Mouse (Mus musculus): Measurements from ENCODE around the gene Dkk3. TPM values are rescaled to one million over a fixed set of nuclear protein-coding genes. Genes with fewer than 3 reads are reported as not detected.

Gene Dkk3
- total RNA-seq, 1 experiment, result 8.6 TPM

GRCm38 (mm10) chr7:112202843-112203242 is 44.0 kb upstream of the Dkk3 start:
- Histone ChIP-seq H3K36me3 (ENCODE audit: control insufficient read depth, insufficient read depth, low read length, poor library complexity, severe bottlenecking) (no peaks in the 10 kb centered on the region), H3K9me3 (ENCODE audit: control insufficient read depth, insufficient read depth, low read depth, low read length) (no peaks in the 10 kb centered on the region), H3K9ac (ENCODE audit: insufficient read depth, low read depth, low read length, poor library complexity, severe bottlenecking) (no peak overlapping the region), H3K4me3 (ENCODE audit: insufficient read depth in 1 of 2, low read depth in 1 of 2, low read length in 2 of 2, poor library complexity in 1 of 2, severe bottlenecking in 1 of 2) (no peak overlapping the region), H3K27ac (ENCODE audit: insufficient read depth, low read depth, low read length, poor library complexity, severe bottlenecking) (no peak overlapping the region), H3K4me1 (ENCODE audit: control insufficient read depth in 2 of 2, insufficient read depth in 2 of 2, low read length in 2 of 2, poor library complexity in 1 of 2) (no peaks in the 10 kb centered on the region)
- TF ChIP-seq MAFK (IDR thresholded peaks at IDR 0.05; ENCODE audit: insufficient read depth, low read depth, low read length) (no peak), ZC3H11A (IDR thresholded peaks at IDR 0.05; ENCODE audit: borderline replicate concordance, low read depth, low read length) (no peak), CHD2 (IDR thresholded peaks at IDR 0.05; ENCODE audit: low read depth, low read length) (no peak), ZNF384 (IDR thresholded peaks at IDR 0.05; ENCODE audit: low read depth, low read length) (no peak), HCFC1 (IDR thresholded peaks at IDR 0.05; ENCODE audit: borderline replicate concordance, insufficient read depth, low read length) (no peak)
- DNase-seq (ENCODE audit: low read depth, low spot score), result no peak
- in situ Hi-C loops (cut with MboI; ENCODE audit: low sequenced_read_pairs in 2 of 2, unreplicated experiment in 2 of 2), result no loop called here

- Histone ChIP-seq H3K36me3 (ENCODE audit: control insufficient read depth, insufficient read depth, low read length, poor library complexity, severe bottlenecking) (no peaks in the 10 kb centered on the region), H3K4me1 (ENCODE audit: control insufficient read depth in 2 of 2, insufficient read depth in 2 of 2, low read length in 2 of 2, poor library complexity in 1 of 2) (no peaks in the 10 kb centered on the region), H3K27ac (ENCODE audit: insufficient read depth, low read depth, low read length, poor library complexity, severe bottlenecking) (no peak overlapping the region), H3K4me3 (ENCODE audit: insufficient read depth in 1 of 2, low read depth in 1 of 2, low read length in 2 of 2, poor library complexity in 1 of 2, severe bottlenecking in 1 of 2) (no peak overlapping the region), H3K9ac (ENCODE audit: insufficient read depth, low read depth, low read length, poor library complexity, severe bottlenecking) (no peak overlapping the region), H3K9me3 (ENCODE audit: control insufficient read depth, insufficient read depth, low read depth, low read length) (no peaks in the 10 kb centered on the region)
- no peak for DNase-seq (ENCODE audit: low read depth, low spot score)
- TF ChIP-seq HCFC1 (IDR thresholded peaks at IDR 0.05; ENCODE audit: borderline replicate concordance, insufficient read depth, low read length) (no peak), MAFK (IDR thresholded peaks at IDR 0.05; ENCODE audit: insufficient read depth, low read depth, low read length) (no peak), ZNF384 (IDR thresholded peaks at IDR 0.05; ENCODE audit: low read depth, low read length) (no peak), CHD2 (IDR thresholded peaks at IDR 0.05; ENCODE audit: low read depth, low read length) (no peak), ZC3H11A (IDR thresholded peaks at IDR 0.05; ENCODE audit: borderline replicate concordance, low read depth, low read length) (no peak)
- in situ Hi-C loops (cut with MboI; ENCODE audit: low sequenced_read_pairs in 2 of 2, unreplicated experiment in 2 of 2), result no loop called here
These were observed 43.3 kb upstream of the Dkk3 start for GRCm38 (mm10) chr7:112202194-112202593.

- DNase-seq (ENCODE audit: low read depth, low spot score), result no peak
- in situ Hi-C loops (cut with MboI; ENCODE audit: low sequenced_read_pairs in 2 of 2, unreplicated experiment in 2 of 2), result no loop called here
- Histone ChIP-seq H3K9ac (ENCODE audit: insufficient read depth, low read depth, low read length, poor library complexity, severe bottlenecking) (no peak overlapping the region), H3K4me3 (ENCODE audit: insufficient read depth in 1 of 2, low read depth in 1 of 2, low read length in 2 of 2, poor library complexity in 1 of 2, severe bottlenecking in 1 of 2) (no peak overlapping the region), H3K27ac (ENCODE audit: insufficient read depth, low read depth, low read length, poor library complexity, severe bottlenecking) (no peak overlapping the region), H3K36me3 (ENCODE audit: control insufficient read depth, insufficient read depth, low read length, poor library complexity, severe bottlenecking) (no peaks in the 10 kb centered on the region), H3K4me1 (ENCODE audit: control insufficient read depth in 2 of 2, insufficient read depth in 2 of 2, low read length in 2 of 2, poor library complexity in 1 of 2) (no peaks in the 10 kb centered on the region), H3K9me3 (ENCODE audit: control insufficient read depth, insufficient read depth, low read depth, low read length) (no peaks in the 10 kb centered on the region)
- no peak for TF ChIP-seq HCFC1 (IDR thresholded peaks at IDR 0.05; ENCODE audit: borderline replicate concordance, insufficient read depth, low read length)
- TF ChIP-seq MAFK (IDR thresholded peaks at IDR 0.05; ENCODE audit: insufficient read depth, low read depth, low read length), result no peak
- no peak for TF ChIP-seq CHD2 (IDR thresholded peaks at IDR 0.05; ENCODE audit: low read depth, low read length)
- no peak for TF ChIP-seq ZNF384 (IDR thresholded peaks at IDR 0.05; ENCODE audit: low read depth, low read length)
- TF ChIP-seq ZC3H11A (IDR thresholded peaks at IDR 0.05; ENCODE audit: borderline replicate concordance, low read depth, low read length), result no peak
These were observed 41.9 kb upstream of the Dkk3 start for GRCm38 (mm10) chr7:112200761-112201160.

GRCm38 (mm10) chr7:112199343-112199742 is 40.5 kb upstream of the Dkk3 start:
- Histone ChIP-seq H3K9me3 (ENCODE audit: control insufficient read depth, insufficient read depth, low read depth, low read length) (no peaks in the 10 kb centered on the region), H3K4me3 (ENCODE audit: insufficient read depth in 1 of 2, low read depth in 1 of 2, low read length in 2 of 2, poor library complexity in 1 of 2, severe bottlenecking in 1 of 2) (no peak overlapping the region), H3K4me1 (ENCODE audit: control insufficient read depth in 2 of 2, insufficient read depth in 2 of 2, low read length in 2 of 2, poor library complexity in 1 of 2) (no peaks in the 10 kb centered on the region), H3K9ac (ENCODE audit: insufficient read depth, low read depth, low read length, poor library complexity, severe bottlenecking) (no peak overlapping the region), H3K27ac (ENCODE audit: insufficient read depth, low read depth, low read length, poor library complexity, severe bottlenecking) (no peak overlapping the region), H3K36me3 (ENCODE audit: control insufficient read depth, insufficient read depth, low read length, poor library complexity, severe bottlenecking) (no peaks in the 10 kb centered on the region)
- TF ChIP-seq ZNF384 (IDR thresholded peaks at IDR 0.05; ENCODE audit: low read depth, low read length), result no peak
- TF ChIP-seq HCFC1 (IDR thresholded peaks at IDR 0.05; ENCODE audit: borderline replicate concordance, insufficient read depth, low read length), result no peak
- no peak for TF ChIP-seq ZC3H11A (IDR thresholded peaks at IDR 0.05; ENCODE audit: borderline replicate concordance, low read depth, low read length)
- no peak for TF ChIP-seq CHD2 (IDR thresholded peaks at IDR 0.05; ENCODE audit: low read depth, low read length)
- no peak for TF ChIP-seq MAFK (IDR thresholded peaks at IDR 0.05; ENCODE audit: insufficient read depth, low read depth, low read length)
- in situ Hi-C loops (cut with MboI; ENCODE audit: low sequenced_read_pairs in 2 of 2, unreplicated experiment in 2 of 2), result no loop called here
- no peak for DNase-seq (ENCODE audit: low read depth, low spot score)

- TF ChIP-seq CHD2 (IDR thresholded peaks at IDR 0.05; ENCODE audit: low read depth, low read length) (no peak), MAFK (IDR thresholded peaks at IDR 0.05; ENCODE audit: insufficient read depth, low read depth, low read length) (no peak), ZNF384 (IDR thresholded peaks at IDR 0.05; ENCODE audit: low read depth, low read length) (no peak), ZC3H11A (IDR thresholded peaks at IDR 0.05; ENCODE audit: borderline replicate concordance, low read depth, low read length) (no peak), HCFC1 (IDR thresholded peaks at IDR 0.05; ENCODE audit: borderline replicate concordance, insufficient read depth, low read length) (no peak)
- DNase-seq (ENCODE audit: low read depth, low spot score), result no peak
- Histone ChIP-seq H3K4me1 (ENCODE audit: control insufficient read depth in 2 of 2, insufficient read depth in 2 of 2, low read length in 2 of 2, poor library complexity in 1 of 2) (no peaks in the 10 kb centered on the region), H3K9ac (ENCODE audit: insufficient read depth, low read depth, low read length, poor library complexity, severe bottlenecking) (no peak overlapping the region), H3K9me3 (ENCODE audit: control insufficient read depth, insufficient read depth, low read depth, low read length) (no peaks in the 10 kb centered on the region), H3K27ac (ENCODE audit: insufficient read depth, low read depth, low read length, poor library complexity, severe bottlenecking) (no peak overlapping the region), H3K36me3 (ENCODE audit: control insufficient read depth, insufficient read depth, low read length, poor library complexity, severe bottlenecking) (no peaks in the 10 kb centered on the region), H3K4me3 (ENCODE audit: insufficient read depth in 1 of 2, low read depth in 1 of 2, low read length in 2 of 2, poor library complexity in 1 of 2, severe bottlenecking in 1 of 2) (no peak overlapping the region)
- in situ Hi-C loops (cut with MboI; ENCODE audit: low sequenced_read_pairs in 2 of 2, unreplicated experiment in 2 of 2), result no loop called here
These were observed 38.6 kb upstream of the Dkk3 start for GRCm38 (mm10) chr7:112197461-112197860.

All from ES-E14 (cell line).